Mouse (Mus musculus) CD4-positive, CD25-positive, alpha-beta regulatory T cell, adult 4 months (primary cell): ENCODE measurements around the gene Stk33. TPM values are rescaled to one million over a fixed set of nuclear protein-coding genes. Genes with fewer than 3 reads are reported as not detected.

ENCODE experiments used
- ATAC-seq: one replicate; pipeline ENCODE4 v1.8.0; 2017
- polyA plus RNA-seq, 2 experiments: library from polyadenylated mRNA; unstranded; fragments of 100-300 nt; shearing (Covaris generic); gene quantifications; one replicate each; pipeline ENCODE4 v1.2.1; 2017

Stk33 gene
- polyA plus RNA-seq, 2 experiments from 2014 or later, result not detected

DNA sequence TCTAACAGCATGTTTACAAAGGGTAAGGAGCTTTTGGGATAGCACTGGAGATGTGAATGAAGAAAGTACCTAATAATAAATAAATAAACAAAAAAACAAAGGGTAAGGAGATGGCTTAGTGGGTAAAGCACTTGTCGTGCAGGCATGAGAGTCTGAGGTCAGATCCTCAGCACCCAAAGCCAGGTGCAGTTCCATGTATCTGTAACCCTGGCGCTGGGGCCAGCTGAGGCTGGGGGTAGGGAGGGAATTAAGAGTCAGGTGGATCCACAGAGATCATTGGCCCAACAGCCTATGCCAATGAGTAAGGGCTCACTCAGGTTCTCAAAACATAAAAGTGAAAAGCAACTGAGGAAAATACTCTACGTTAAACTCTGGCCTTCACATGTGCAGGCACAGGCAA is 91.6 kb downstream of the Stk33 start:
- ATAC-seq, result no peak

DNA sequence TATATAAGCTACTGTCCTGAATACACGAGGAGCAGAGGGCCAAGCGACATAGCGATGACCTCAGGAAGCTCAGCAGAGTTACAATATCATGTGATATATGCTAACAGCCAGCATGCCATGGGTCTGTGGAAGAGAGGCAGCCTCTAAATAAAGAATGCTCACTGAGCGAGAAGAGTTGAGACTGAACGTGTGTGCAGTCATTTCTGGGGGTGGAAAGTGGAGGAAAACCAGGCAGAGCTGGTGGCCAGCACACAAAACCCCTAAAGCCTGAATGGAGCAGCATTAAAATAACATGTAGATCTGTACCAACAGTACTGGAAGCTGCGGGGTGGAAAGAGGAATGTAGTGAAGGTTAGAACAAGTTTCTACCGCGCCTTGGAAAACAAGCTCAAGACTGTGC is 107.2 kb downstream of the Stk33 start:
- ATAC-seq, result no peak

DNA sequence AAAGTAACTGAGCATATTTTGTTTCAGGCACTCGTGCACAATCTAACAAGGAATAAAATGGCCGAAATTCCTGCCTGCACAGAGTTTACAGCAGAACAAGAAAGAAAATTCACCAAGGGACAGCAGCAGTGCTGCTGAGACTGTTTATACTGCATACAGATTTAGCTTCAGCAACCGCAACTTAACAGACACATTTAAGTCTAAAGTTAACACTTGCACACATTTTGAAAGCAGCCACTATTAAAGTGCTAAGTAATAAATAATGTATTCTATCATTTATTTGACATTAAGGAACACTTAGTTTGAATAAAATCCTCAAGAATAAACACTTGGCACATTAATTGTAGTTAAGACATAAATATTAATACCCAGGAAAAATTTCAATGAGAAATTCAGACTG is 110.1 kb downstream of the Stk33 start:
- no peak for ATAC-seq

GRCm38 (mm10) chr7:109326813-109327212 is 112.1 kb downstream of the Stk33 start:
- ATAC-seq, result no peak

DNA sequence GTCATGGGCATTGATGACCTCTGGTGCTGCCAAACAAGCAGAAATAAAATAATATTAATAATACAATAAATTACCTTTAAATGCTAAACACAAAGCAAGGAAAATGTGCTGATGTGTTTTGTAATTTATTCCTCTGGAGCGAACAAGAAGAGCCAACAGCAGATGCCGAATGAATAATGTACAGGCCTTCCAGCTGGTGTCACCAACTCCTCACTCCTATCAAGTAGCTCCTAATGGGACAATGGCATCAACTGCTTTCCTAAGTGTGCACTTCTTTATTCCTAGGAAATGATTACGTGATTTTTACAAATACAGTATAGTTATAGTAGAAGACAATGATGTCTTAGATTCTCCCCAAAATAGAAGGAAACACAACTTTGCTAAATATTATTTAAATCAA is 113.2 kb downstream of the Stk33 start:
- no peak for ATAC-seq

DNA sequence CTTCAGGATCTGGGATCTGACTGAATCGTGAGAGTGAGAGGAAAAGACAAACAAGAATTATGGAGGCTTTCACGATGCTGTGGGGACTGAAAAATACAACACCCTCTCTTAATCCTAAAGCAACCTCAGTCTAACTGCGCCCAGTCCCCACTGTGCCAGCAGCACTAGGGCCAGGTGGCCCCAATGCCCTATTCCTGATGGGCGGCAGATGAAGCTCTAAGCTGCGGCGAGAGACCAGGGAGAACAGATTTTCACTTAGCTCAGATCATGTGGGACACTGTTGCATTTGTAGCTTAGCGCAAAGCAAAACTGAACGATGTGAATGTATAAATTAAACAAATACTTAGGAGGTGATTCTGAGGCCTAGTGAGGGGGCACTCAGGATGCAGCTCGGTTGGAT is 113.7 kb downstream of the Stk33 start:
- ATAC-seq, result no peak

GRCm38 (mm10) chr7:109309506-109309905 is 129.4 kb downstream of the Stk33 start:
- ATAC-seq, result no peak

GRCm38 (mm10) chr7:109295807-109296206 is 143.1 kb downstream of the Stk33 start:
- ATAC-seq, result no peak

DNA sequence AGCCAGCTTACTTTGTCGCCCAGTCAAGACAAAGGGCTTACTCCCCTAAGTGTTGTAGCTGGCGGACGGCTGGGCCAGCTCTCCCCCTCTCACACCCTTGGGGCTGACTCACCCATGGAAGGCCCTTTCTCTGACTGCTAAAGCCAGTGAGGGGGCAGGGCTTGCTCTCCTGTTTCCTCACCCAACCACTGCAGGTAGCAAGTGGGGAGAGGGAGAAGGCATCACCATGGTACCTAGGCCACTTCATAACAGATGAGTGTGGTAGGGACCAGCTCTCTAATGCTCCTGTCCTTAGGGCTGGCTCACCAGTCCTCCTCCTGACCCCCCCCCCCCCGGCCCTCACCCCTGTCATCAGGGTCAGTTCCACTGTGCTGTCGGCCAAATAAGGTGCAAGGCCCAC is 143.5 kb downstream of the Stk33 start:
- no peak for ATAC-seq

DNA sequence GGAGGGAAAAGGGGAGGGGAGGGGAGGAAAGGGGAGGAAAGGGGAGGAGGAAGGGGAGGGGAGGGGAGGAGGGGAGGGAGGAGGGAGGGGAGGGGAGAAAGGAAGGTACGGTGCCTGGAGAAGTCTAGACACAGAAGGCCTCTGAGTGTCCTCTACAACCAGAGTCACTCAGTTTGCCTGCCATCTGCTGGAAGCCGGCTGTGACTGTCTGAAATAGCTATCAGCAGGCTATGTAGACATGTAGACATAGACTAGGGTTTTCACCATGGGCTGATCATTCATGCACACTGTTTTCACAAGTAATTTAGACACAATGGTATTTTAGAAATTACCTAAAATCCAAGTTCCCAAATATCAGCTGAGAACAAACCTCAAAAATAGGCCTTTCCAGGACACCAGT is 148.4 kb downstream of the Stk33 start:
- no peak for ATAC-seq

- ATAC-seq, result no peak
Measured at GRCm38 (mm10) chr7:109289106-109289505, 149.8 kb downstream of the Stk33 start.

- ATAC-seq, result no peak
Measured at GRCm38 (mm10) chr7:109282106-109282505, 156.8 kb downstream of the Stk33 start.

DNA sequence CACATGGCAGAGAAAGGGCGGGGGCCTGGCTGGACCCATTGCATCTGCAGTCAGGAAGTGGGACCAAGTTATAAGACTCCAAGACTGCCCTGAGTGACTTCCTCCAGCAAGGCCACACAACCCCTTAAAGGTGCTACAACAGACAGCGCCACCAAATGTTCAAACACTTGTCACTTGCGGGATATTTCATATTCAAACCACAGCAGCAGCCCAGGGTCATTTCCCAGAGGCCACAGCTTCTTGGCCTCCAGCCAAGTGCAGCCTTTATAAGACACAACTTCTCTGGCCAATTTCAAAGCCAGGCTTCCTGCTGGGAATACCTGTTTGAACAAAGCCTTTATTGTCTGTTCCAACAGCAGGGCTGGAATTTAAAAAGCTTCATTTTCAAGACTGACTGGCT is 162.3 kb downstream of the Stk33 start:
- ATAC-seq, result no peak

GRCm38 (mm10) chr7:109275901-109276300 is 163.0 kb downstream of the Stk33 start:
- no peak for ATAC-seq

DNA sequence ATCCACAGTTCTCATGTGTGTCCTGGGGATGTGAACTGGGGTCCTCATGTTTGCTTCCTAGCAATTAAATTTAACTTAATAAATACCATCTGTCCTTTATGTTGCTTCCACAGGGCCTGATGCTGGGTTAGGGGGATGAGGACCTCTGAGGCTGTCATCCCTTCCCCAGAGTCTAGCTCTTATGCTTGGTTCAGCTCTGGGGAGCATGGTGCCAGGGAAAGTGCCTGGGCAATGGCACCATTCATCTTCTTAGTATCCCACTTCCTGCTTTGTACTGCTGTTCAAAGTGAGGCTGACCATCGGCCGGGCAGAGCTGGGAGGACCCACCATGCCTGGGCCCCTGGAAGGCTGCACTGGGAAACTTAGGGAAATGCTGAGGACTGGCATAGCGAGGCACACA is 163.7 kb downstream of the Stk33 start:
- ATAC-seq, result no peak

DNA sequence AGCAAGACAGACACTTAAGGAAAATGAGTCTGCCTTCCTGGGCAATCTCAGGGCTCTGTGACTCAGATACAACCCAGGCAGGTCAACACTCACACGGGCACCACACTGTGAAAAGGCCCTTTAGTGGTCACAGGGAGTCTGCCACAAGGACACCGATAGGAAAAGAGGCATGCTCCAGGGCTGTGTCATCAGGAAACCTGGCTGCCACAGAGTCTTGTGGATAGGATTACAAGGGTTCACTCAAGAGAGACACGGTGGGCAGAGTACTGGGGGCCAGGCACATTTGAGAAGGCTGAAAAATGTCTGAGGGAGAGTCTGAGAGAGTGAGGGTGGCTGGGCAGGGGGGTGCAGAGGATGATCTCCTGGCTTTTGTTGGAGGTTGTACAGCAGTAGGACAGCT is 164.6 kb downstream of the Stk33 start:
- no peak for ATAC-seq

DNA sequence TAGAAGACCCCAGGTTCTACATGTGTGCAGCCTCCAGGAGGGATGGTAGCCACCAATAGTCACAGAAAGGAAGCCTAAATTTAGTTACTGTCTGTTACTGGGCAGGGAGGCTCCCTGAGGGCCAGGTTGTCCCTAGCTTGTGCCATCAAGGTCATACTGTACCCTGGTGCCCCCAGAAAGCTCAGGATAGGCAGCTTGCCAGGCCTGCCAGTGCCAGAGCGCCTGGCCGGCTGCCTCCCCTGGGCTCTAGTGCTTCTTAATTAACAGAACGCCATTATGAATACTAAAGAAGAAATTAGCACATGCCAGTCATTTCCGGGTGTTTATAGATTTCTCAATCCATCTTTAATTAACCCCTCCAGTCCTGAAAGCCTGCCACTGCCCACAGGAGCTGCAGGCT is 169.8 kb downstream of the Stk33 start:
- no peak for ATAC-seq

- ATAC-seq, result no peak
Measured at GRCm38 (mm10) chr7:109267370-109267769, 171.5 kb downstream of the Stk33 start.

DNA sequence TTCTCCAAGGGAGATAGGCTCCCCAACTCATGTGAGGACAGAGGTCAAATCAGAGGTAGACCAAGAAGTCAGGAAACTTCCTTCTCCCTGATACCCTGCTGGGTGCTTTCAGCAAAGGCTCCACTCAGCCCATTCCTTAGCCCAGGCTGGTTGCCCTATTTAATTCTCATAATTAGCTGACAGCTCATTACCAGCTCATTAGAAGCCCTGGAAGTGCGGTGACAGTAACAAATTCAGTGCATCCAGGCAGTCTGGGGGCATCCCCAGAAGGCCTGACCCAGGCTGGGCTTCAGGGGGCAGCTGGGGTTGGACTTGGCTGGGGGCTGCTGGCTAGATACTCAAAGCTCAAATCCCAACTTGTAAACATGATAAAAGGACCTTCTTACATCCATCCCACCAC is 172.7 kb downstream of the Stk33 start:
- no peak for ATAC-seq

DNA sequence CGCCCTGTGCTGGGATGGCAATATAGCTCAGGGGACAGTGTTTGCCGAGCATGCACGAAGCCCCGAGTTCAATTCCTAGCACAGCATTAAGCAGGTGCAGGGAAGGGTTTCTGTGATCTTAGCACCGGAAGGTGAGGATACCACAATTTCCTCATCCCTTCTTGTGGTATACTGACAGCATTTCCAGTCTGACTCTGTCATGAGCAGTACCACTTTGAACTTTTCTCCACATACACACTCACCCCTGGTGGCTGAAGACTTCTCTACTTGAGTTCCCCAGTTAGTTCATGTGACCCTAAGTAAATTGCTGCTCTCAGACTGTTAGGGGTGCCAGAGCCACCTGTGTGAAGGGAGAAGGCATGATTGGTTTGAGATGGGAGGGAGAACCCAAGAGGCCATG is 173.3 kb downstream of the Stk33 start:
- ATAC-seq, result no peak

- no peak for ATAC-seq
Measured at GRCm38 (mm10) chr7:109255506-109256352, 183.2 kb downstream of the Stk33 start.

- no peak for ATAC-seq
Measured at GRCm38 (mm10) chr7:109251418-109251817, 187.5 kb downstream of the Stk33 start.

- ATAC-seq, result no peak
Measured at GRCm38 (mm10) chr7:109244776-109245175, 194.1 kb downstream of the Stk33 start.

GRCm38 (mm10) chr7:109241313-109241712 is 197.6 kb downstream of the Stk33 start:
- ATAC-seq, result no peak

DNA sequence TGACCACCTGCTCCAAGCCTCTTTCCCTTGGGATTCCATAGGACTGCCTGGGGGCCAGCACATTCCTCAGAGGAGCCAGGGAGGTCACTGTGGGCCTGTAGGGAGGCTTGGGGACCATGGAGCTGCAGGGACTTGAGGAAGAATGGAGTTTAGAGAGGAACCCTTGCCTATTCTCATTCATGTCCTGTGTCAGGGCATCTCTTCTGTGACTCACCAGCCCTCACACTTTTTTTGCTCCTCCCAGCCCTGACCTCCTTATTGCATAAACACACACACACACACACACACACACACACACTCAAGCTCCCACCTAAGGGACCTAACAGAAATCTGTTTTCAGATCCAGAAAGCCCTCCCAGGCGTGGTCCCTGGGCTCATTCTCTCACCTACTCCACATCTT is 199.5 kb downstream of the Stk33 start:
- no peak for ATAC-seq
